Mouse (Mus musculus): ENCODE measurements at regions not wholly inside any gene's neighbourhood (a gene's known extent, or its start where the extent isn't known, plus 50 kb on each side); places are given as distances from the start of the nearest gene placed in this dataset.

- Histone ChIP-seq H3K4me2 (replicated peaks; ENCODE audit: low read depth) (no peak overlapping the region), H3K9ac (ENCODE audit: low read length) (no peak overlapping the region), H3K9me3 (ENCODE audit: control insufficient read depth, low read length) (no peaks in the 10 kb centered on the region), H3K4me3 (ENCODE audit: low read depth, low read length) (no peak overlapping the region), H3K36me3 (ENCODE audit: control insufficient read depth, insufficient read depth, low read length) (no peaks in the 10 kb centered on the region), H3K4me1 (replicated peaks; ENCODE audit: control insufficient read depth, insufficient read depth) (no peaks in the 10 kb centered on the region), H3K27me3 (ENCODE audit: control insufficient read depth, insufficient read depth, low read length) (no peaks in the 10 kb centered on the region), H3K27ac (replicated peaks) (no peak overlapping the region)
- 55% methylated on average over 1 of the region's 1 CpGs for WGBS
- DNase-seq (ENCODE audit: low spot score) (no peak), ATAC-seq (ENCODE audit: low FRiP score, low TSS enrichment) (no peak)
- no peak for TF ChIP-seq EP300 (optimal IDR thresholded peaks at IDR 0.05)
- TF ChIP-seq CTCF (IDR thresholded peaks at IDR 0.05; ENCODE audit: low read depth) = no peak
These were observed 152.8 kb downstream of the Sox4 start for GRCm38 (mm10) chr13:28800676-28801075.

GRCm38 (mm10) chr13:28799474-28799873 lies 154.0 kb downstream of the Sox4 start:
- 76% methylated on average over 1 of the region's 1 CpGs for WGBS
- ATAC-seq (ENCODE audit: low FRiP score, low TSS enrichment) (no peak), DNase-seq (ENCODE audit: low spot score) (no peak)
- TF ChIP-seq EP300 (optimal IDR thresholded peaks at IDR 0.05) (no peak), CTCF (IDR thresholded peaks at IDR 0.05; ENCODE audit: low read depth) (no peak)
- no peaks in the 10 kb centered on the region for H3K4me1 ChIP-seq (replicated peaks; ENCODE audit: control insufficient read depth, insufficient read depth)
- no peak overlapping the region for H3K4me3 ChIP-seq (ENCODE audit: low read depth, low read length)
- H3K27me3 ChIP-seq (ENCODE audit: control insufficient read depth, insufficient read depth, low read length) = no peaks in the 10 kb centered on the region
- no peaks in the 10 kb centered on the region for H3K9me3 ChIP-seq (ENCODE audit: control insufficient read depth, low read length)
- no peaks in the 10 kb centered on the region for H3K36me3 ChIP-seq (ENCODE audit: control insufficient read depth, insufficient read depth, low read length)
- no peak overlapping the region for H3K27ac ChIP-seq (replicated peaks)
- H3K4me2 ChIP-seq (replicated peaks; ENCODE audit: low read depth) = no peak overlapping the region
- H3K9ac ChIP-seq (ENCODE audit: low read length) = no peak overlapping the region

- no peaks in the 10 kb centered on the region for H3K4me1 ChIP-seq (replicated peaks; ENCODE audit: control insufficient read depth, insufficient read depth)
- H3K9me3 ChIP-seq (ENCODE audit: control insufficient read depth, low read length) = no peaks in the 10 kb centered on the region
- WGBS = 68% methylated on average over 8 of the region's 8 CpGs
- ATAC-seq (ENCODE audit: low FRiP score, low TSS enrichment) (no peak), DNase-seq (ENCODE audit: low spot score) (no peak)
- no peak overlapping the region for H3K9ac ChIP-seq (ENCODE audit: low read length)
- H3K4me3 ChIP-seq (ENCODE audit: low read depth, low read length) = no peak overlapping the region
- no peak overlapping the region for H3K27ac ChIP-seq (replicated peaks)
- no peak overlapping the region for H3K4me2 ChIP-seq (replicated peaks; ENCODE audit: low read depth)
- no peaks in the 10 kb centered on the region for H3K36me3 ChIP-seq (ENCODE audit: control insufficient read depth, insufficient read depth, low read length)
- TF ChIP-seq EP300 (optimal IDR thresholded peaks at IDR 0.05) = no peak
- TF ChIP-seq CTCF (IDR thresholded peaks at IDR 0.05; ENCODE audit: low read depth) = no peak
- no peaks in the 10 kb centered on the region for H3K27me3 ChIP-seq (ENCODE audit: control insufficient read depth, insufficient read depth, low read length)
These were observed 155.7 kb downstream of the Sox4 start for GRCm38 (mm10) chr13:28797617-28798475.

GRCm38 (mm10) chr13:28795274-28795673 lies 158.2 kb downstream of the Sox4 start:
- no peaks in the 10 kb centered on the region for H3K27me3 ChIP-seq (ENCODE audit: control insufficient read depth, insufficient read depth, low read length)
- no peak overlapping the region for H3K27ac ChIP-seq (replicated peaks)
- no peaks in the 10 kb centered on the region for H3K4me1 ChIP-seq (replicated peaks; ENCODE audit: control insufficient read depth, insufficient read depth)
- 69% methylated on average over 7 of the region's 7 CpGs for WGBS
- no peak overlapping the region for H3K9ac ChIP-seq (ENCODE audit: low read length)
- H3K4me3 ChIP-seq (ENCODE audit: low read depth, low read length) = no peak overlapping the region
- H3K36me3 ChIP-seq (ENCODE audit: control insufficient read depth, insufficient read depth, low read length) = no peaks in the 10 kb centered on the region
- H3K4me2 ChIP-seq (replicated peaks; ENCODE audit: low read depth) = no peak overlapping the region
- ATAC-seq (ENCODE audit: low FRiP score, low TSS enrichment) = no peak
- no peaks in the 10 kb centered on the region for H3K9me3 ChIP-seq (ENCODE audit: control insufficient read depth, low read length)
- no peak for TF ChIP-seq CTCF (IDR thresholded peaks at IDR 0.05; ENCODE audit: low read depth)
- TF ChIP-seq EP300 (optimal IDR thresholded peaks at IDR 0.05) = no peak
- no peak for DNase-seq (ENCODE audit: low spot score)

- Histone ChIP-seq H3K4me3 (ENCODE audit: low read depth, low read length) (no peak overlapping the region), H3K36me3 (ENCODE audit: control insufficient read depth, insufficient read depth, low read length) (no peaks in the 10 kb centered on the region), H3K27me3 (ENCODE audit: control insufficient read depth, insufficient read depth, low read length) (no peaks in the 10 kb centered on the region), H3K4me2 (replicated peaks; ENCODE audit: low read depth) (no peak overlapping the region), H3K9ac (ENCODE audit: low read length) (no peak overlapping the region), H3K27ac (replicated peaks) (no peak overlapping the region), H3K4me1 (replicated peaks; ENCODE audit: control insufficient read depth, insufficient read depth) (no peaks in the 10 kb centered on the region), H3K9me3 (ENCODE audit: control insufficient read depth, low read length) (no peaks in the 10 kb centered on the region)
- TF ChIP-seq CTCF (IDR thresholded peaks at IDR 0.05; ENCODE audit: low read depth) (no peak), EP300 (optimal IDR thresholded peaks at IDR 0.05) (no peak)
- ATAC-seq (ENCODE audit: low FRiP score, low TSS enrichment) (no peak), DNase-seq (ENCODE audit: low spot score) (no peak)
- 79% methylated on average over 3 of the region's 3 CpGs for WGBS
These were observed 159.0 kb downstream of the Sox4 start for GRCm38 (mm10) chr13:28794547-28794946.

- DNase-seq (ENCODE audit: low spot score) = no peak
- 39% methylated on average over 5 of the region's 5 CpGs for WGBS
- ATAC-seq (ENCODE audit: low FRiP score, low TSS enrichment) = no peak
- Histone ChIP-seq H3K27ac (replicated peaks) (no peak overlapping the region), H3K4me1 (replicated peaks; ENCODE audit: control insufficient read depth, insufficient read depth) (no peaks in the 10 kb centered on the region), H3K4me3 (ENCODE audit: low read depth, low read length) (no peak overlapping the region), H3K36me3 (ENCODE audit: control insufficient read depth, insufficient read depth, low read length) (no peaks in the 10 kb centered on the region), H3K27me3 (ENCODE audit: control insufficient read depth, insufficient read depth, low read length) (no peaks in the 10 kb centered on the region), H3K9ac (ENCODE audit: low read length) (no peak overlapping the region), H3K4me2 (replicated peaks; ENCODE audit: low read depth) (no peak overlapping the region), H3K9me3 (ENCODE audit: control insufficient read depth, low read length) (no peaks in the 10 kb centered on the region)
- TF ChIP-seq EP300 (optimal IDR thresholded peaks at IDR 0.05) (no peak), CTCF (IDR thresholded peaks at IDR 0.05; ENCODE audit: low read depth) (no peak)
These were observed 160.2 kb downstream of the Sox4 start for GRCm38 (mm10) chr13:28793166-28793935.
